Mouse (Mus musculus) neural tube, embryonic 11.5 days (tissue): ENCODE results near the gene Tac2. TPM values are rescaled to one million over a fixed set of nuclear protein-coding genes. Genes with fewer than 3 reads are reported as not detected.

Experiments used
- ATAC-seq: fragments of 200-750 bp; cut with Nextera tagmentation; 2 replicates; pipeline ENCODE4 v1.8.0; 2017; ENCODE audit warnings: moderate number of reproducible peaks, mild to moderate bottlenecking, moderate TSS enrichment, moderate library complexity; ENCODE audit not compliant: insufficient read depth, low FRiP score, low TSS enrichment
- DNase-seq: peaks from one replicate; pipeline ENCODE4 v3.0.0-alpha.2; 2015; ENCODE audit warnings: low spot score
- H3K27ac ChIP-seq: fragments of 300-500 bp; sonication (generic); 2 replicates; pipeline ENCODE4 v1.5.1; 2014; ENCODE audit warnings: low read depth, mild to moderate bottlenecking, low read length
- H3K27me3 ChIP-seq: fragments of 300-500 bp; sonication (generic); 2 replicates; pipeline ENCODE4 v1.6.1; 2014; ENCODE audit warnings: mild to moderate bottlenecking, low read length, mixed read lengths; ENCODE audit not compliant: control insufficient read depth, insufficient read depth
- H3K36me3 ChIP-seq: fragments of 300-500 bp; sonication (generic); 2 replicates; pipeline ENCODE4 v1.6.1; 2014; ENCODE audit warnings: mild to moderate bottlenecking, low read length, moderate library complexity, mixed read lengths; ENCODE audit not compliant: control insufficient read depth, insufficient read depth
- H3K4me1 ChIP-seq: fragments of 300-500 bp; sonication (generic); 2 replicates; pipeline ENCODE4 v1.6.1; 2014; ENCODE audit warnings: low read length, mixed read lengths; ENCODE audit not compliant: control insufficient read depth, insufficient read depth
- H3K4me2 ChIP-seq: fragments of 300-500 bp; sonication (generic); 2 replicates; pipeline ENCODE4 v1.6.1; 2014; ENCODE audit warnings: low read depth, mild to moderate bottlenecking, moderate library complexity
- H3K4me3 ChIP-seq: fragments of 300-500 bp; sonication (generic); 2 replicates; pipeline ENCODE4 v1.5.1; 2014; ENCODE audit warnings: low read depth, low read length
- H3K9ac ChIP-seq: fragments of 300-500 bp; sonication (generic); 2 replicates; pipeline ENCODE4 v1.6.1; 2014; ENCODE audit warnings: mild to moderate bottlenecking, low read length
- H3K9me3 ChIP-seq: fragments of 300-500 bp; sonication (generic); 2 replicates; pipeline ENCODE4 v1.6.1; 2016; ENCODE audit warnings: low read length; ENCODE audit not compliant: control insufficient read depth
- whole genome bisulfite sequencing: fragments of 180-500 bp; shearing (Covaris S2); extraction: QIAGEN DNeasy Blood & Tissue Kit; methylation state at CpG from one replicate; pipeline ENCODE4 v1.1.7; 2014; 5-methylcytosine and 5-hydroxymethylcytosine counted together
- polyA plus RNA-seq: library from polyadenylated mRNA; unstranded; fragments of >200 nt; fragmentation: Nextera tagmentation; extraction: Ambion mirVana; gene quantifications from 2 replicates; pipeline ENCODE4 v1.2.1, GENCODE M21; 2014

The Tac2 gene
- polyA plus RNA-seq, 1 experiment from 2014 or later: 0.49 TPM

DNA sequence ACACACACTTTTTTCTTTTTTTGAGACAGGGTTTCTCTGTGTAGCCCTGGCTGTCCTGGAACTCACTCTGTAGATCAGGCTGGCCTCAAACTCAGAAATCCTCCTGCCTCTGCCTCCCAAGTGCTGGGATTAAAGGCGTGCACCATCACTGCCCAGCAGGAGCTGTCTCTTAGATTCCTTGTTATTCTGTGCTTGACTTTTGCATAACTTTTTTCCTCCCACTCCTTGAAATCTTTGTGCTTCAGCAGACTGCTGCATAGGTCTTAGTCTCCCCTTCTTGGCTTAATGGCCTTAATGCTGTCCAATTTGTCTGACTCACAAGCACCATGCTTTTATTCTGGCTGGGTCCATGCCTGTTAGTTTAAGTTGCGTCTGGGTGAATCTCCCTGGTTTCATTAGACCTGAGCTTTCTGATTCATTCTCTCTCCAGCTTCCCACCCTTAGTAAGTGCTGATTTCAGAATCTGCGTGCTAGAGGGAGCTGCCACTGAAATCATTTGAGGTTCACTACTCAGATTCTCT lies 15.4 kb upstream of the Tac2 start:
- 80% methylated on average over 3 of the region's 3 CpGs for WGBS

DNA sequence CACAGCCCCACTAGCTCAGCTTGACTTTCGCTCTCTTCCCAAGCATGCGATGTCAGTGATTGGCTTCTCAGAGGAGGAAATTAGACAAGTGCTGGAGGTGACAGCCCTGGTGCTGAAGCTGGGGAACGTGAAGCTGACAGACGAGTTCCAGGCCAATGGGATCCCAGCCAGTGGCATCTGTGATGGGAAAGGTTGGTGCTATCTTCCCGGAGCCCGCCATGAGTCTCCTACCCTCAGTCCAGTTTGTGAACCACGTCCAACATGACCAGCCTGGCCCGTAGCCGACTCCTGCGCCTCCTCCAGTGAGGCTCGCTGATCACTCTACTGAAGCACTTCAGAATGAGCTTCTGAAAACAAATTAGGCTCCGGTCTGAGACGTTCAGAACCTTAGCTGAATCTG lies 13.9 kb upstream of the Tac2 start:
- Histone ChIP-seq H3K9ac (no peak overlapping the region), H3K36me3 (no peaks in the 10 kb centered on the region), H3K4me1 (no peaks in the 10 kb centered on the region), H3K27ac (no peak overlapping the region), H3K9me3 (no peaks in the 10 kb centered on the region), H3K27me3 (no peaks in the 10 kb centered on the region), H3K4me3 (no peak overlapping the region), H3K4me2 (no peak overlapping the region)
- DNase-seq (no peak), ATAC-seq (no peak)
- 79% methylated on average over 13 of the region's 13 CpGs for WGBS

More for the DNA sequence above, 15.4 kb upstream of the Tac2 start:
- Histone ChIP-seq H3K4me3 (no peak overlapping the region), H3K27ac (no peak overlapping the region), H3K36me3 (no peaks in the 10 kb centered on the region), H3K9me3 (no peaks in the 10 kb centered on the region), H3K27me3 (no peaks in the 10 kb centered on the region), H3K4me1 (no peaks in the 10 kb centered on the region), H3K4me2 (no peak overlapping the region), H3K9ac (no peak overlapping the region)
- DNase-seq (no peak), ATAC-seq (no peak)

DNA sequence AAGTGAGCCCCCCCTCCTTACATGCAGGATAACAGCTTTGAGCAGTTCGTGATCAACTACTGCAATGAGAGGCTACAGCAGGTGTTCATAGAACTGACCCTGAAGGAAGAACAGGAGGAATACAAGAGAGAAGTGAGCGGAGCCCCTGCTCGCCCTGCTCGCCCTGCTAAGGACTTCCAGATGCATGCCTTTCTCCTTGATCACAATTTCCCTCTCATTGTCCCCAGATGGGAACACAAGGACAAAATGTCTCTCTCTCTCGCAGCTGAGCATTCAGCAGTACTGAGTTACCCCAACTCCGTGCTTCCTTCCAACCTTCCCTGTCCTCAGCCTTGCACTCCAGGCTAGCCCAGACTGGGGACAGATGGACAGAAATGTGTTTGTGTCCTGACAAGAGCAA lies 11.5 kb upstream of the Tac2 start:
- no peak for ATAC-seq
- Histone ChIP-seq H3K9me3 (no peaks in the 10 kb centered on the region), H3K4me2 (no peak overlapping the region), H3K9ac (no peak overlapping the region), H3K27ac (no peak overlapping the region), H3K36me3 (no peaks in the 10 kb centered on the region), H3K4me1 (no peaks in the 10 kb centered on the region), H3K27me3 (no peaks in the 10 kb centered on the region), H3K4me3 (no peak overlapping the region)
- DNase-seq: no peak
- WGBS: 74% methylated on average over 6 of the region's 6 CpGs

DNA sequence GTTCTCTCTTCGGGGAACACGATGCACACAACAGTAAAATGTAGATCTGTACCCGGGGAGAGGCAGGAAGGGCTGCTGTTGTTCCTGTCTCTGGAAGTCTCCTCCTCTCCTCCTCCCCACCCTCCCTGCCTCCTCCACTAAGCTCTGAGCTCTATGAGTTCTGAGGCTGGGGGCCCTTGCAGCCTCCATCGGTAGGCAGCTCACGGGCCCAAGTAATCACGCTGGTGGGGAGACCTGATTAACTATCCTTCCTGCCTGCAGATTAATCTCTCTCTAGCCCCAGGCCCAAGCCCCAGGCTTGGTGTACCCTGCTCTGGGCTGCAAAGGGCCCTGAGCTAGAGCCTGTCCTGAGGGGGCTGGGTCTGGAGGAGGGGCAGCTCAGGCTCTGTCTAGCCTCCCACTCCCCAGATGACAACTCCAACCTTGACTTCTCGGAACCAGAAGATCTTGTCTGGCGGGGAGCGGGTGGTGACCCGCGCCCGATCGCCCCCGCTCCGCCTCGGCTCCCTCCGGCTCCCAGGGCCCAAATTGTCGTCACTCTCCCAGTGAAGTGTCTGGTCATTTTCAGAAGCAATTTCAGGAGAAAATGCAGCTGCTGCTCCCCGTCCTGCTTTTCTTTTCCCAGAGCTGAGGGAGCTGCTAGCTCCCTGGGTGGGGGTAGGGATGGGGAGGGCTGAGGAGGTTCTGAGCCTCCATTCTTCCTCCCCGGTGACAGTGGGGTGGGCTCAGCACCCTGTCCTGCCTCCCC lies 2.4 kb upstream of the Tac2 start:
- H3K27ac ChIP-seq: no peak overlapping the region
- 9% methylated on average over 20 of the region's 20 CpGs for WGBS

DNA sequence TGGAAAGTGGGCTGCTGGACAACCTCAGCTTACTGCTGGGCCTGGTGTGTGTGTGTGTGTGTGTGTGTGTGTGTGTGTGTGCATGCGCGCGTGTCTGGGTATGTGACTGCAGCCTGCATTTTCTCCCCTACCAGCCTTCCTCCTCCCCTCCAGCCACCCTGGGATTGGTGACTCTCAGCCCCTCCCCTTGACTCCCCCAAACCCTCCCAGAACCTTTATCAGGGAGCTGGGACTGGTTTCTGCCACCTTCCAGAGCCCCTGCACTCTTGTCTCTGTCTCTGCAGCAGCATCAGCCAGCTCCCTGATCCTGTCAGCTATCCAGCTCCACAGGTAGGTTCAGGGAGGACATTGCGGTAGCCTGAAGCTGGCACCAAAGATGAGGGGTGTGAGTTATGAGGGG lies 858 bp downstream of the Tac2 start:
- 0 out of 2 replicates have a peak, but pooled peaks cover 4% of the 10 kb centered on the region for H3K27me3 ChIP-seq
- no peaks in the 10 kb centered on the region for H3K9me3 ChIP-seq
- H3K4me2 ChIP-seq: no peak overlapping the region
- H3K27ac ChIP-seq: no peak overlapping the region
- peaks cover 6% of the 10 kb centered on the region for H3K4me1 ChIP-seq
- no peak overlapping the region for H3K9ac ChIP-seq
- DNase-seq (no peak), ATAC-seq (no peak)
- 89% methylated on average over 4 of the region's 4 CpGs for WGBS
- H3K36me3 ChIP-seq: no peaks in the 10 kb centered on the region
- H3K4me3 ChIP-seq: no peak overlapping the region

More for the DNA sequence above, 2.4 kb upstream of the Tac2 start:
- Histone ChIP-seq H3K4me3 (no peak overlapping the region), H3K9ac (peak overlapping the region; percentile 20; the same call in 1 of the 2 replicates), H3K27me3 (0 out of 2 replicates have a peak, but pooled peaks cover 4% of the 10 kb centered on the region), H3K4me2 (peak overlapping the region; percentile 24), H3K4me1 (peaks cover 6% of the 10 kb centered on the region), H3K9me3 (no peaks in the 10 kb centered on the region), H3K36me3 (no peaks in the 10 kb centered on the region)
- DNase-seq (peak; percentile 26), ATAC-seq (no peak)

DNA sequence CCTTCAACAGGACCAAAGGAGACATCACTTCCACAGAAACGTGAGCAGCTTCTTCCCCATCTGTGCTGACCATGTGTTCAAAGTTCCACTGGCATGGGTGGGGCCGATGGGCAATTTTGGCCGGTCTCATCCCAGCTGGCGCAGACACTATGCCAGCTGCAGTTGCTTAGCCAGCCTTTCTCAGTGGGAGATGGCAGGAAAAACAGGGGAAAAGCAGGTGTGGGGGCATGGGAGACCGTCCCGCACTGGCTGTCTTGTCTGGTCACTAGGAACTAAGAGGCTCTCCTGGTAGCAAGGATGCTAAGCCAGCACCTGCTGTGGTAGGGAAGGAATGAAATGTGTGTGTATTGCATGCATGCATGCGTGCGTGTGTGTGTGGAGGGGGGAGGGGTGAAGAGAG lies 4.2 kb downstream of the Tac2 start:
- ATAC-seq (no peak), DNase-seq (no peak)
- 75% methylated on average over 8 of the region's 8 CpGs for WGBS
- Histone ChIP-seq H3K27me3 (no peaks in the 10 kb centered on the region), H3K9me3 (no peaks in the 10 kb centered on the region), H3K4me3 (no peak overlapping the region), H3K36me3 (no peaks in the 10 kb centered on the region), H3K4me2 (no peak overlapping the region), H3K27ac (no peak overlapping the region), H3K4me1 (no peaks in the 10 kb centered on the region), H3K9ac (no peak overlapping the region)

DNA sequence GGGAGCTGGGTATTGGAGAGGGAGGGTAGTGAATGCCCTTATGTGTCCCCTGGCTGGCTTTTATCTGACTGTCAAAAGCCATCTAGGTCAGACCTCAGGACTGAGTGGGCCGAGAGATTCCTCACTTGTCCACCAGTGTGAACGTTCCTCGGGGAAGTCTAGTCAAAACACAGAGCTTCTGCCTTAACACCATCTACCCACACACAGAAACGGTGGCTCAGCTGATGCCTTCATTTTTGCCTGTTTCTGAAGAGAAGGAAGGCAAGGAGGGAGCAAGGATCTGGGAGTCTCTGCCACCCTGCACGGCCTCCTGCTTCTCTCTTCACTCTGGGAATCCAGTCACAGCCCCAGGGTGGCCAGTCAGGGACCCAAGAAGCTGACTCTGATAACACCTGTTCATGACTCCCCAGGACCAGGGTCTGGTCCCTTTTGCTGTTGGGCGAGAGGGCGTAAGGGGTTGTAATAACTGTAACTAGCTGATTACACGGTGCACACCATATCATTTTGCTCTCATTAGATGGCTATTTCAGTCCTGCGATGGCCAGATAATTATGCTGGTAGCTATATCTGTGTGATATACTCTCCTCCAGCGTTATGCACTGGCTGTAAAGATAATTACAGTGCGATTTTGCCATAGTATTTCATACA lies 6.1 kb downstream of the Tac2 start:
- Histone ChIP-seq H3K4me3 (no peak overlapping the region), H3K27me3 (no peaks in the 10 kb centered on the region), H3K9me3 (no peaks in the 10 kb centered on the region), H3K9ac (no peak overlapping the region), H3K36me3 (no peaks in the 10 kb centered on the region), H3K27ac (no peak overlapping the region), H3K4me2 (no peak overlapping the region), H3K4me1 (no peaks in the 10 kb centered on the region)
- 65% methylated on average over 11 of the region's 11 CpGs for WGBS
- DNase-seq: no peak
- ATAC-seq: no peak

DNA sequence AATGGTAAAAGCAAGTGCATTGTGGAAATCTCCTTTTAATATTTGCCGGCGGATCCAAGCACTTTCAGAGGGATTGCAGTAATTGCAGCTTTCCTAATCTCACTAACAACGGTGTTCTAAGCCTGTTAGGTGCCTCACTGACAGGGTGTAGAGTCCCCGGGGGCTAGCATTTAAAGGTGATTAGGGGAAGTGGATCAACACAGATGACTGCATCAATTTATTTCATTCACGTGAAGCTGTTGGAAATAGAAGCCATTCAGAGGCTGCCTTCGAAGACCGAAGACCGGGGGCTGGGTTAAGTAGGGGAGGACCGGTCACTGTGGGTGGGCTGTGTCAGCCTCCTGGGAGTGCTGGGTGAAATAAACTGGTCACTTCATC lies 6.6 kb downstream of the Tac2 start:
- Histone ChIP-seq H3K4me1 (no peaks in the 10 kb centered on the region), H3K36me3 (no peaks in the 10 kb centered on the region), H3K9ac (no peak overlapping the region), H3K4me2 (no peak overlapping the region), H3K27ac (no peak overlapping the region), H3K27me3 (no peaks in the 10 kb centered on the region), H3K4me3 (no peak overlapping the region), H3K9me3 (no peaks in the 10 kb centered on the region)
- no peak for ATAC-seq
- WGBS: 37% methylated on average over 9 of the region's 9 CpGs
- no peak for DNase-seq

DNA sequence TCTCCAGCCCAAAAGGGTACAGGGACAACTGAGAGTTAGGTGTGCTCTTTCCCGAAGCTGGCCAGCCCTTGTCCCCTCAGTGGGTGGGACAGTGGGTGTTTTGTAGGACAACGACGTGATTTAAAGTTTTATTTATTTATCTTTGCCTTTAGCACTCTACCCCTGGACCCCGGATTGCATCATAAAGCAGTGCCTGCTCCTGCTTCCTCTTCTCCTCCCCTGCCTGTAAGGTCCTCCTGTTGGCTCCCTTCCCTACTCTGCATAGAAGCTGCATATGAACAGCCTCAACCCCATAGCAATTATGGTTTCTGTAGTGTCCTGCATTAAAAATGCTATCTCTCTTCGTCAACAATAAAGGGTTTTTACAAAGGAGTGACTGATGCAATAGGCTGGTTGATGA lies 7.1 kb downstream of the Tac2 start:
- Histone ChIP-seq H3K4me3 (no peak overlapping the region), H3K9ac (no peak overlapping the region), H3K4me2 (no peak overlapping the region), H3K27ac (no peak overlapping the region), H3K36me3 (no peaks in the 10 kb centered on the region), H3K9me3 (no peaks in the 10 kb centered on the region), H3K27me3 (no peaks in the 10 kb centered on the region), H3K4me1 (no peaks in the 10 kb centered on the region)
- DNase-seq: no peak
- WGBS: 23% methylated on average over 5 of the region's 5 CpGs
- ATAC-seq: no peak
